Comparison of ENCODE assay signal across 9 mouse cellular contexts in the genomic region with DNA sequence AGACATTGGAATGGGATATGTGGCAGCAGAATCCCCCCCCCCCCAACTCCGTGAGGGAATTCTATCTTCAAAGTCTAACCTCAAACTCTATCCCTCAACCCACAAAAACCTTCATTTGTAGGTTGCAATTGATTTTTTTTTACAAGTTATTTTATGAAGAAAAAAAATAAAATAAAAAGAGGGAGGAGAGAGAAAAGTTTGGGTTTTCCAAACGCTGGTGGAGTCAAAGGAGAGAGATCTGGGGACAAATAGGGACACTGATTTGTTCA. TPM values are rescaled to one million over a fixed set of nuclear protein-coding genes. Genes with fewer than 3 reads are reported as not detected.
A peak's percentile ranks its signal among the peaks of the same experiment; 100 is the strongest.
DNase-seq lines count a peak whose midpoint lies in the region; ATAC-seq and TF ChIP-seq lines count a peak whose summit lies in the region.
"Had no signal": no experiment of that assay in that cellular context is flagged by ENCODE, and none has a peak within 500 bp of the region (broad histone marks: within the 10 kb centered on the region; RNA-seq: fewer than 3 reads in every experiment).

No protein-coding gene starts in this region.

- no peaks in the 10 kb centered on the region for H3K9me3 ChIP-seq in heart, postnatal 0 days (replicated peaks; ENCODE audit: control insufficient read depth, low read length)
- H3K9me3 ChIP-seq in embryonic facial prominence, embryonic 13.5 days, result no peaks in the 10 kb centered on the region
- H3K9me3 ChIP-seq in hindbrain, embryonic 13.5 days, result no peaks in the 10 kb centered on the region
- H3K9me3 ChIP-seq in midbrain, embryonic 16.5 days (replicated peaks; ENCODE audit: control insufficient read depth, low read length, poor library complexity, severe bottlenecking), result no peaks in the 10 kb centered on the region

- no peak for ATAC-seq in heart, postnatal 0 days (ENCODE audit: insufficient read depth, low read depth)
- no peak for ATAC-seq in embryonic facial prominence, embryonic 13.5 days (ENCODE audit: insufficient number of reproducible peaks, insufficient read depth, low FRiP score, low TSS enrichment, low read depth)
- ATAC-seq in hindbrain, embryonic 13.5 days (ENCODE audit: low FRiP score), result no peak
- ATAC-seq in midbrain, embryonic 16.5 days, result no peak

- peak overlapping the region; percentile 56; the same call in 1 of the 2 replicates for H3K4me3 ChIP-seq in heart, postnatal 0 days (ENCODE audit: low read depth, low read length)
- H3K4me3 ChIP-seq in embryonic facial prominence, embryonic 13.5 days, result peak overlapping the region; percentile 50; the same call in 1 of the 2 replicates
- peak overlapping the region; percentile 50 for H3K4me3 ChIP-seq in hindbrain, embryonic 13.5 days
- peak overlapping the region; percentile 42 for H3K4me3 ChIP-seq in midbrain, embryonic 16.5 days (ENCODE audit: low read depth, low read length)

- H3K9ac ChIP-seq in heart, postnatal 0 days (replicated peaks; ENCODE audit: low read depth, low read length), result no peak overlapping the region
- H3K9ac ChIP-seq in embryonic facial prominence, embryonic 13.5 days, result no peak overlapping the region
- H3K9ac ChIP-seq in hindbrain, embryonic 13.5 days, result peak overlapping the region; percentile 88
- H3K9ac ChIP-seq in midbrain, embryonic 16.5 days (ENCODE audit: low read depth, low read length), result peak overlapping the region; percentile 73
- H3K9ac ChIP-seq: liver, embryonic 14.5 days had no signal

- no peak for TF ChIP-seq EP300 in heart, postnatal 0 days (IDR thresholded peaks at IDR 0.05; ENCODE audit: low read depth)

- DNase-seq in heart, postnatal 0 days (ENCODE audit: low spot score), result no peak
- DNase-seq in heart, adult 8-10 months (ENCODE audit: low spot score), result no peak
- DNase-seq in retina, embryonic 14.5 days (ENCODE audit: low spot score), result no peak
- no peak for DNase-seq in embryo, embryonic 10.5 days (ENCODE audit: low spot score)
- no peak for DNase-seq in frontal cortex, adult 2 months (ENCODE audit: extremely low spot score in 1 of 2, low spot score in 1 of 2)

- peaks cover 6% of the 10 kb centered on the region; the same call in 1 of the 2 replicates for H3K4me1 ChIP-seq in heart, postnatal 0 days (ENCODE audit: control insufficient read depth, insufficient read depth)
- H3K4me1 ChIP-seq in embryonic facial prominence, embryonic 13.5 days, result peaks cover 12% of the 10 kb centered on the region
- H3K4me1 ChIP-seq in hindbrain, embryonic 13.5 days (replicated peaks), result peaks cover 37% of the 10 kb centered on the region
- H3K4me1 ChIP-seq in midbrain, embryonic 16.5 days (ENCODE audit: control insufficient read depth, insufficient read depth, low read length), result 0 out of 2 replicates have a peak, but pooled peaks cover 3% of the 10 kb centered on the region

- H3K27me3 ChIP-seq in heart, postnatal 0 days (ENCODE audit: control insufficient read depth, insufficient read depth, low read length), result peaks cover 100% of the 10 kb centered on the region
- peaks cover 99% of the 10 kb centered on the region for H3K27me3 ChIP-seq in embryonic facial prominence, embryonic 13.5 days
- H3K27me3 ChIP-seq in hindbrain, embryonic 13.5 days, result peaks cover 88% of the 10 kb centered on the region
- peaks cover 21% of the 10 kb centered on the region for H3K27me3 ChIP-seq in midbrain, embryonic 16.5 days (ENCODE audit: control insufficient read depth, insufficient read depth, low read depth, low read length)

- H3K27ac ChIP-seq in heart, postnatal 0 days (ENCODE audit: low read depth), result no peak overlapping the region
- H3K27ac ChIP-seq in embryonic facial prominence, embryonic 13.5 days, result no peak overlapping the region
- H3K27ac ChIP-seq in hindbrain, embryonic 13.5 days, result peak overlapping the region; percentile 97
- peak overlapping the region; percentile 87 for H3K27ac ChIP-seq in midbrain, embryonic 16.5 days (ENCODE audit: low read length)
- H3K27ac ChIP-seq: liver, embryonic 14.5 days had no signal

- 2% methylated on average over 2 of the region's 2 CpGs for WGBS in heart, postnatal 0 days
- 2% methylated on average over 2 of the region's 2 CpGs for WGBS in embryonic facial prominence, embryonic 13.5 days
- 0% methylated on average over 2 of the region's 2 CpGs for WGBS in hindbrain, embryonic 13.5 days
- 2% methylated on average over 2 of the region's 2 CpGs for WGBS in midbrain, embryonic 16.5 days

- no peaks in the 10 kb centered on the region for H3K36me3 ChIP-seq in heart, postnatal 0 days (replicated peaks; ENCODE audit: control insufficient read depth, insufficient read depth, low read length)
- H3K36me3 ChIP-seq in embryonic facial prominence, embryonic 13.5 days, result no peaks in the 10 kb centered on the region
- H3K36me3 ChIP-seq in hindbrain, embryonic 13.5 days, result no peaks in the 10 kb centered on the region
- H3K36me3 ChIP-seq in midbrain, embryonic 16.5 days (ENCODE audit: control insufficient read depth, insufficient read depth, low read length), result no peaks in the 10 kb centered on the region

- H3K4me2 ChIP-seq in heart, postnatal 0 days (ENCODE audit: low read depth, low read length), result peak overlapping the region; percentile 88
- peak overlapping the region; percentile 80 for H3K4me2 ChIP-seq in embryonic facial prominence, embryonic 13.5 days
- peak overlapping the region; percentile 69 for H3K4me2 ChIP-seq in hindbrain, embryonic 13.5 days
- peak overlapping the region; percentile 62 for H3K4me2 ChIP-seq in midbrain, embryonic 16.5 days (ENCODE audit: low read length)

- no peak for TF ChIP-seq CTCF in heart, postnatal 0 days (IDR thresholded peaks at IDR 0.05; ENCODE audit: low read depth)

RNA-seq across cellular contexts. Expression of a gene that starts 16.4 kb away (rescaled TPM):
- total RNA-seq in heart, postnatal 0 days (2014; rRNA removed; ENCODE audit: low replicate concordance), result not detected in 2 replicates
- not detected in 2 replicates for polyA plus RNA-seq in heart, postnatal 0 days (2015; fragmentation: Nextera tagmentation; extraction: Ambion mirVana)
- total RNA-seq in heart, adult 8-10 months (2022), result under 1 TPM in 1 of 4 experiments, not detected in 3; 0.06 TPM
- 0.47 and 0.49 TPM in 2 replicates for polyA plus RNA-seq in embryonic facial prominence, embryonic 13.5 days (2015; fragmentation: Nextera tagmentation; extraction: Ambion mirVana)
- 13.7 and 21.3 TPM in 2 replicates for polyA plus RNA-seq in hindbrain, embryonic 13.5 days (2015; fragmentation: Nextera tagmentation; extraction: Ambion mirVana)
- polyA plus RNA-seq in midbrain, embryonic 16.5 days (2015; fragmentation: Nextera tagmentation; extraction: Ambion mirVana), result 9.1 and 20.6 TPM in 2 replicates
- 113 and 143 TPM in 2 replicates for polyA plus RNA-seq in frontal cortex, adult 2 months (2012; rRNA removed)

RNA-seq across cellular contexts. Expression of a gene that starts 19.8 kb away (rescaled TPM):
- 0.08 TPM in 1 of 2 replicates, not detected in the other for total RNA-seq in heart, postnatal 0 days (2014; rRNA removed; ENCODE audit: low replicate concordance)
- polyA plus RNA-seq in heart, postnatal 0 days (2015; fragmentation: Nextera tagmentation; extraction: Ambion mirVana), result not detected in 2 replicates
- total RNA-seq in heart, adult 8-10 months (2022), result not detected
- polyA plus RNA-seq in embryonic facial prominence, embryonic 13.5 days (2015; fragmentation: Nextera tagmentation; extraction: Ambion mirVana), result 0.77 and 0.89 TPM in 2 replicates
- polyA plus RNA-seq in hindbrain, embryonic 13.5 days (2015; fragmentation: Nextera tagmentation; extraction: Ambion mirVana), result 42.7 and 58.2 TPM in 2 replicates
- 55.8 and 154 TPM in 2 replicates for polyA plus RNA-seq in midbrain, embryonic 16.5 days (2015; fragmentation: Nextera tagmentation; extraction: Ambion mirVana)
- polyA plus RNA-seq in frontal cortex, adult 2 months (2012; rRNA removed), result 9.9 and 10.3 TPM in 2 replicates

Comparison
In these comparisons a context has a peak if more than half of its experiments do, and no peak if none do; other contexts are left out.
1. H3K27ac ChIP-seq: peak in hindbrain, embryonic 13.5 days (single experiment) and midbrain, embryonic 16.5 days (single experiment); none in heart, postnatal 0 days (single experiment) and embryonic facial prominence, embryonic 13.5 days (single experiment).
2. H3K9ac ChIP-seq: peak in hindbrain, embryonic 13.5 days (single experiment) and midbrain, embryonic 16.5 days (single experiment); none in heart, postnatal 0 days (single experiment) and embryonic facial prominence, embryonic 13.5 days (single experiment).
3. Peak in every context shown above with its lines, with median percentiles within 50 percentile points of each other: H3K4me2 ChIP-seq and H3K4me3 ChIP-seq.